Mouse (Mus musculus): ENCODE data around the gene Helq. TPM values are rescaled to one million over a fixed set of nuclear protein-coding genes. Genes with fewer than 3 reads are reported as not detected.

Helq gene
- total RNA-seq, 4 experiments from 2014 or later, result 4.6 to 6.7 (median 5.9) TPM

Other genes starting within 250 kb of the Helq start
- under 1 TPM in 3 of 4 experiments, not detected in 1; 0.36 to 0.46 (median 0.40) TPM for gene Plac8, start 226.4 kb downstream of the Helq start, total RNA-seq (2022)
- 10 to 100 TPM; 82.2 to 86.2 (median 83.6) TPM for gene Coq2, start 123.5 kb downstream of the Helq start, total RNA-seq (2022)
- gene Hpse, start 78.9 kb downstream of the Helq start, total RNA-seq (2022), result under 1 TPM; 0.15 to 0.51 (median 0.35) TPM
- gene Mrps18c, start within 50 bp of the Helq start, total RNA-seq (2022), result 10 to 100 TPM; 67.1 to 90.8 (median 78.7) TPM
- gene Abraxas1, start 22.4 kb upstream of the Helq start, total RNA-seq (2022), result 1 to 10 TPM; 4.8 to 6.5 (median 5.1) TPM
- gene Gpat3, start 47.1 kb upstream of the Helq start, total RNA-seq (2022), result 1 to 10 TPM; 5.6 to 9.2 (median 6.4) TPM